Mouse (Mus musculus): Measurements from ENCODE around the gene Araf. TPM values are rescaled to one million over a fixed set of nuclear protein-coding genes. Genes with fewer than 3 reads are reported as not detected.
A peak's percentile ranks its signal among the peaks of the same experiment; 100 is the strongest.

The Araf gene
- total RNA-seq, 2 experiments from 2014 or later, result 9.9 to 23.8 TPM

- ATAC-seq (replicated peaks; ENCODE audit: low FRiP score, poor library complexity, severe bottlenecking), result no peak
Measured at GRCm38 (mm10) chrX:20847232-20847631, 49.6 kb downstream of the Araf start.

DNA sequence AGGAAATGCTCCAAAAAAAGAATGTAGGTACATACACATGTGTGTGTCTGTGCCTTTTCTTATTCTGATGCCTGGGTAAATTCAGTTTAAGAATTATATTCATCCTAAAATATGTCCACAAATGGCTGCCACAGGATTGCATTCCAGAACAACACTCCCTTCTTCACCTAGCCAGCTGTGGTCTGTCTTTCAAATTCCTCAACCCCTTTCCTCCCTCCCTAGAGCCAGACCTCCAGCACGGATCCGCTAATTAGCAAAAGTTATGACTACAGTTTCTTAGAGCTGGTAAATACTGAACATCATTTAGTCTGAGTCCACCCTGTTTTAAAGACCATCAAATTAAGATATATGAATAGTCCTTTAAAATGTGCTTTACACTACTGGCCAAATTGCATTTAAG lies 50.2 kb downstream of the Araf start:
- ATAC-seq (replicated peaks; ENCODE audit: low FRiP score, poor library complexity, severe bottlenecking), result no peak

DNA sequence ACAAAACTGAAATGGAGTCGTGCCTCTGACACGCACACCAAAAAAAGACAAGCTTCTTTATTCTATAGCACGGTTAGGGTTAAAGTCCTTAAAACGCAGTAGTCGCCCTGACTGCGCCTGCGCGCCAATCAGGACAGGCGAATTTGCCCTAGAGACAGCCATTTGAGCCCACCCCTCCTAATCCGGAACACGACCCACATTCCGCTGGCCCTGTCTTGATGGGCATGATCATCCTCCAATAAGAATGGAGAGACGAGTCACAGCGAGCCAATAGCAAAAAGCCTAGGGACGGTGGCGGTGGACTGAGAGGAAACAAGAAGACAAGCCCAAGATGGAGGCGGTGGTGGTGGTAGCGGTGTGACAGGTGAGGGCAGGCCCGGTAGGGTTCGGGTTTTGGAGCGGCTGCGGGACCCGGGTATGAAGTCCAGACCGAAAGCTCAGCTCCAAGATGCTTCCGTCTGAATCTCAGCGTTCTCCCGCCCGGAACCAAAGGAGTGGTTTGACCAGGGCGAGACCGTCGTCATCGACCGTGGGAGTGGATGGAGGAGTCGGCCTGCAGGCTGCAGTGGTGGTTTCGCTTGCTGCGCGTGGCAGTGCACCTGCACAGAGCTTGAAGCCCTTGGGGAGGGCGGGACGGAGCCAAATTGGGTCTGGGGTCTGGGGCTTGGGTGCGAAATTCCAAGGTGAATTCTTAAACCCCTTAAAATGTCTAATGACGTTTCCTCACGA lies 50.8 kb downstream of the Araf start:
- ATAC-seq (replicated peaks; ENCODE audit: low FRiP score, poor library complexity, severe bottlenecking), result peak; percentile 100

GRCm38 (mm10) chrX:20853794-20854193 lies 56.2 kb downstream of the Araf start:
- no peak for ATAC-seq (replicated peaks; ENCODE audit: low FRiP score, poor library complexity, severe bottlenecking)

DNA sequence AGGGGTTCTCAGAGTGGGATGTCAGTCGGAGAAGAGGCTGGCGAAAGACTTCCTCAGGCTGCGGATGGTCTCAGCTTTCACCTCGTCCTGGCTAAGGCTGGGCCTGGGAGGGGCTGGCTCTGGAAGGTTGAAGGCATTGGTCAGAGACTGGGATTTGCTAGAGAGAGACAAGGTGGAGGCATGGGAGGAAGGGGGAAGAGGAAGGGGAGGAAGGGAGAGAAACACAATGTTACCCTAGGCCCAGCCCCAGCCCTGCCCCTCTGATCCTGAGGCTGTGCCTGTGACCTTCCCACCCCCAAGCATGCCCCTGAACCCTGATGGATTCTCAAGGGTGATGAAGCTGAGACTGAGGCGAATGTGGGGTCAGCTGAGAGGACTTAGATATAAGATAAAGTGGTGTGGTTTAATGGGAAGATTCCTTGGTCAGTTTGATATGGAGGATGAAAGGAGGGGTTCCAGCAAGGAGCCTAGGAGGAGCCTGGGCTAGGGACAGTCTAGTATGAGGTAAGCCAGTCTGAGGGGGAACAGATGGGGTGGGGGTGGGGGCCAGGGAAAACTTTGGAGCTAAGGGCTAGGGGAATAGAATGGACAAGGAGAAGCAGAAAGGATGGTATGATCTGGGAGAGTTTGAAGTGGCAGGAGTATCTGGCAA lies 64.0 kb downstream of the Araf start:
- no peak for ATAC-seq (replicated peaks; ENCODE audit: low FRiP score, poor library complexity, severe bottlenecking)

DNA sequence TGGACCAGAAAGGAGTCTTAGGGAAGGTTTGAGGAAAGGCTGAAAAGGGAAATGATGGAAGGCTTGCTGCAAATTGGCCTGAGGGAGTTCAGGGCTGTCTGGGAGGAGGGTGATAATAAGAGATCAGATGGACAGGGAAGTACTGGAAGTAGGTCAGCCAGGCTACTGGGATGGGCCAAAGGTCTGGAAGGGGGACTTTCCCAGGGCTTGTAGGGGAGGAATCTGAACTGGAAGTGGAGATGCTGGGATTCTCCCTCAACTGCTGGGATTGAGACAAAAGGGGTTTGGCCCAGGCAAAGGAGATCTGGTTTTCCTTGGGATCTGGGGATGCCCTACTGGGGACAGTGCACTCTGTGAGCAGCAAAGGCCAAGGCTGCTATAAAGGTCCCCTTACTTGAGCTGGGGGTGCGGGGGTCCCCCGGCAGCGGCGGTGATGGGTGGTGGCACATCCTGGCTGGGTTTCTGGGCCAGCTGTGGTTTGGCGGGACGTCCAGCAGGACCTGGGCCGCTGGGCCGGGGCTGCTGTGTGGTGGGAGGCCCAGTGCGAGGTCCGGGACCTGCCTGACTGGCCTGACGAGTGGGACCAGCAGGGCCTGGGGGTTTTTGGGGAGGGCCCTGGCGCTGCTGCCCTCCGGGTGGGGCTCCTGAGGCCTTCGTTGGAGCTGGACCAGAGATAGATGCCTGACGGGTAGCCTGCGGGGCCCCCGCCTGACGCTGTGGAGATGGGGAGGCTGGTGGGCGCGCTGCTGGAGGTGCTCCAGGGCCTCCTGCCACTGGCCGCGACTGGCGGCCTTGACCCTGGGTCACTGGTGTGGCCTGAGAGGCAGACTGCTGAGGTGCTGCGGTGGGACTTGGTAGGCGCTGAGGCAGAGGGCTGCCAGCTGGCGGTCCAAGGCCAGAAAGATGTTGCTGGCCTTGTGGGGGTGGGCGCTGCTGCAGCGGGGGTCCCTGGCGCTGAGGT lies 64.8 kb downstream of the Araf start:
- ATAC-seq (replicated peaks; ENCODE audit: low FRiP score, poor library complexity, severe bottlenecking), result no peak

- ATAC-seq (replicated peaks; ENCODE audit: low FRiP score, poor library complexity, severe bottlenecking), result no peak
Measured at GRCm38 (mm10) chrX:20863161-20864101, 65.8 kb downstream of the Araf start.

DNA sequence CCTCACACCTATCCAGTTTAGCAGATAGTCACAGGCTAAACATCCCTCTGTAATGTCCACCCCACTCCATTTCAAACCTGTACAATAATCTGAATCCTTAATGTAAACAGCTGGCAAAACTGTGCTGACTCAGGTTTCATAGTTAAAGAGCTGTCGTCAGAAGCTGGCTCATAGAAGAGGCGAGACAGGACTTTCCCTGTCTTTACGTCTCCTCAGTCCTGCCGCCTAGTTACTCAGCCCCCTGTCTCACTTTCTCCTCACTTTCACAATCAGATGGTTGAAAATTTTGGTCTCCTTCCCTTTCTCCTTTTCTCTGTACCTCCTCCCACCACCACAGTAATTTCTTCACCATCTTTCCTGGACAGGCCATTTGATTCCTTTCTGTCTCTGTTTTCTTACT lies 70.5 kb downstream of the Araf start:
- ATAC-seq (replicated peaks; ENCODE audit: low FRiP score, poor library complexity, severe bottlenecking), result no peak

- no peak for ATAC-seq (replicated peaks; ENCODE audit: low FRiP score, poor library complexity, severe bottlenecking)
Measured at GRCm38 (mm10) chrX:20869203-20869602, 71.6 kb downstream of the Araf start.

GRCm38 (mm10) chrX:20869962-20870513 lies 72.4 kb downstream of the Araf start, which contains the start of gene Timp1:
TSS of gene Timp1 (plus strand) at chrX:20870166.
- no peak for ATAC-seq (replicated peaks; ENCODE audit: low FRiP score, poor library complexity, severe bottlenecking)

GRCm38 (mm10) chrX:20872928-20873500 lies 75.4 kb downstream of the Araf start:
- ATAC-seq (replicated peaks; ENCODE audit: low FRiP score, poor library complexity, severe bottlenecking), result no peak

DNA sequence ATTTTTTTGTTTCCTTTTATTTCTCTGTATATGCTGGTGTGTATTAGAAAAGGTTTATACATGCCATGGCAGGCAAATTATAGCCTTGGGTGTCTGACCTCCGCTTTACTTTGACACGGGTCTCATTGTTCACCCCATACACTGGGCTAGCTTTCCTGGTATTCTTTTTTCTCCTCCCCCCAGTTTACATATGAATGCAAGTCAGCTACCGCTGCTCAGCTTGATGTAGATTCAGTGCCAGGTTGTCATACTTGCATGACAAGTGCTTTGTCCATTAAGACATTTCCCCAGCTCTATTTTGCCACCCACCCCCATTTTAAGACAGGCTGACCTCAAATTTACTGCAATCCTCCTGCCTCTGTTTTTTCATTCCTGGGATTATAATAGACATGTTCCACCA lies 77.6 kb downstream of the Araf start:
- ATAC-seq (replicated peaks; ENCODE audit: low FRiP score, poor library complexity, severe bottlenecking), result no peak

DNA sequence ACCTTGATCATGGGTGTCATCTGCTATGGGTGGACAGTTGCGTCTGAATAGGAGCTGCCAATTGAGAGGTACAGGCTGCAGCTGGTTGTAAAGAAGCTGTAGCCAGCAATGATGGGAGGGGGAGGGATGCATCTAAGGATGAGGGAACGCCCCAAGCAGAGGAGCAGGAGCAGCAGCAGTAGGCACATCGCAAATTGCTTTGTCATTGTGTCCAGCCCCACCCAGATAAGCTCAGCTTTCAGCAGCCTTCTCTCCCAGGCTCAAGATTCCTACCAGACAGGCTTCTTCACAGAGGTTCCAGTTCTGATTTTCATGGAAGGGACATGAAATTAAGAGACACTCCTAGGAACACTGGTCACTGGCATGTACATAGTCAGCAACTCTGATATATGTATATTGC lies 112.5 kb downstream of the Araf start:
- peak; percentile 74; the same call in 1 of the 2 replicates for ATAC-seq (replicated peaks; ENCODE audit: low FRiP score, poor library complexity, severe bottlenecking)

Other genes starting within 250 kb of the Araf start
- not detected in 2 replicates for gene Rgn, start 248.0 kb upstream of the Araf start, total RNA-seq (2015; ENCODE audit: low replicate concordance)
- not detected in 2 replicates for gene Rgn, start 248.0 kb upstream of the Araf start, total RNA-seq (2017; ENCODE audit: low replicate concordance)
- gene Rbm10, start 180.3 kb upstream of the Araf start, total RNA-seq (2015; ENCODE audit: low replicate concordance), result 14.0 and 14.2 TPM in 2 replicates
- 16.4 and 21.4 TPM in 2 replicates for gene Rbm10, start 180.3 kb upstream of the Araf start, total RNA-seq (2017; ENCODE audit: low replicate concordance)
- 57.5 and 95.5 TPM in 2 replicates for gene Ndufb11, start 180.2 kb upstream of the Araf start, total RNA-seq (2015; ENCODE audit: low replicate concordance)
- gene Ndufb11, start 180.2 kb upstream of the Araf start, total RNA-seq (2017; ENCODE audit: low replicate concordance), result 32.8 and 46.7 TPM in 2 replicates
- gene Uba1, start 139.5 kb upstream of the Araf start, total RNA-seq (2015; ENCODE audit: low replicate concordance), result 57.1 and 70.5 TPM in 2 replicates
- 46.8 and 60.5 TPM in 2 replicates for gene Uba1, start 139.5 kb upstream of the Araf start, total RNA-seq (2017; ENCODE audit: low replicate concordance)
- gene Cdk16, start 109.9 kb upstream of the Araf start, total RNA-seq (2015; ENCODE audit: low replicate concordance), result 21.3 and 42.7 TPM in 2 replicates
- 15.2 and 20.7 TPM in 2 replicates for gene Cdk16, start 109.9 kb upstream of the Araf start, total RNA-seq (2017; ENCODE audit: low replicate concordance)
- gene Usp11, start 93.9 kb upstream of the Araf start, total RNA-seq (2015; ENCODE audit: low replicate concordance), result 2.3 and 3.5 TPM in 2 replicates
- 2.6 and 5.7 TPM in 2 replicates for gene Usp11, start 93.9 kb upstream of the Araf start, total RNA-seq (2017; ENCODE audit: low replicate concordance)
- gene Timp1, start 72.4 kb downstream of the Araf start, total RNA-seq (2015; ENCODE audit: low replicate concordance), result not detected in 2 replicates
- not detected in 2 replicates for gene Timp1, start 72.4 kb downstream of the Araf start, total RNA-seq (2017; ENCODE audit: low replicate concordance)
- gene Syn1, start 123.2 kb downstream of the Araf start, total RNA-seq (2015; ENCODE audit: low replicate concordance), result 0.42 and 3.5 TPM in 2 replicates
- gene Syn1, start 123.2 kb downstream of the Araf start, total RNA-seq (2017; ENCODE audit: low replicate concordance), result not detected in 2 replicates
- 8.3 and 17.8 TPM in 2 replicates for gene Cfp, start 133.7 kb downstream of the Araf start, total RNA-seq (2015; ENCODE audit: low replicate concordance)
- 16.1 and 17.6 TPM in 2 replicates for gene Cfp, start 133.7 kb downstream of the Araf start, total RNA-seq (2017; ENCODE audit: low replicate concordance)
- gene Elk1, start 152.8 kb downstream of the Araf start, total RNA-seq (2015; ENCODE audit: low replicate concordance), result 0.42 and 0.77 TPM in 2 replicates
- gene Elk1, start 152.8 kb downstream of the Araf start, total RNA-seq (2017; ENCODE audit: low replicate concordance), result 0.60 and 1.1 TPM in 2 replicates
- 15.3 and 23.4 TPM in 2 replicates for gene Uxt, start 164.2 kb downstream of the Araf start, total RNA-seq (2015; ENCODE audit: low replicate concordance)
- 6.6 and 15.7 TPM in 2 replicates for gene Uxt, start 164.2 kb downstream of the Araf start, total RNA-seq (2017; ENCODE audit: low replicate concordance)